Mouse (Mus musculus): ENCODE measurements around the gene Gm20838.
"Not testable (repeated sequence)": the region's sequence is repeated elsewhere in the genome, so short reads cannot be mapped to it uniquely, and the experiment has no call there.

Gm20838 gene

DNA sequence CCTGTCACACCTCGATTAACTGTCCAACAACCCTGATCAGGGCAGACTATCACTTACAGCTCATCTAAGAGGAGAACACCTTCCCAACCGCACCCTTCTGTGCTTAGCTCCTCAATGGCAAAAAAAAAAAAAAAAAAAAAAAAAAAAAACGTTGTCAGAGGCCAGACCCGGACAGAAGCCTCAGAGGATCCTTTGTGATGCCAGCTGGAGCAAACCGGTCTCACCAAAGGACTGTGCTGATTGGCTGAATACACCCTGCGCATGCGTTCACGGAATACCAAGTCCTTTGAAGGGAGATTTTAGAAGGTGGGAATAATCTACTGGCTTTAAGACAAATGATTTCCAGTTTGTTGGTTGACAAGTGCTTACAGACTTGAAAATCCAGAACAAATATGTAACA lies at the start of gene Gm20838:
TSS of gene Gm20838 (minus strand) at position 101 of the 400 bp plus-strand sequence.
- not testable (repeated sequence) for DNase-seq
